Mouse (Mus musculus): ENCODE data around the gene Speg. TPM values are rescaled to one million over a fixed set of nuclear protein-coding genes. Genes with fewer than 3 reads are reported as not detected.
A peak's percentile ranks its signal among the peaks of the same experiment; 100 is the strongest.

Gene Speg
- total RNA-seq (2021), result 100 to 1,000 TPM; 131 to 143 TPM

DNA sequence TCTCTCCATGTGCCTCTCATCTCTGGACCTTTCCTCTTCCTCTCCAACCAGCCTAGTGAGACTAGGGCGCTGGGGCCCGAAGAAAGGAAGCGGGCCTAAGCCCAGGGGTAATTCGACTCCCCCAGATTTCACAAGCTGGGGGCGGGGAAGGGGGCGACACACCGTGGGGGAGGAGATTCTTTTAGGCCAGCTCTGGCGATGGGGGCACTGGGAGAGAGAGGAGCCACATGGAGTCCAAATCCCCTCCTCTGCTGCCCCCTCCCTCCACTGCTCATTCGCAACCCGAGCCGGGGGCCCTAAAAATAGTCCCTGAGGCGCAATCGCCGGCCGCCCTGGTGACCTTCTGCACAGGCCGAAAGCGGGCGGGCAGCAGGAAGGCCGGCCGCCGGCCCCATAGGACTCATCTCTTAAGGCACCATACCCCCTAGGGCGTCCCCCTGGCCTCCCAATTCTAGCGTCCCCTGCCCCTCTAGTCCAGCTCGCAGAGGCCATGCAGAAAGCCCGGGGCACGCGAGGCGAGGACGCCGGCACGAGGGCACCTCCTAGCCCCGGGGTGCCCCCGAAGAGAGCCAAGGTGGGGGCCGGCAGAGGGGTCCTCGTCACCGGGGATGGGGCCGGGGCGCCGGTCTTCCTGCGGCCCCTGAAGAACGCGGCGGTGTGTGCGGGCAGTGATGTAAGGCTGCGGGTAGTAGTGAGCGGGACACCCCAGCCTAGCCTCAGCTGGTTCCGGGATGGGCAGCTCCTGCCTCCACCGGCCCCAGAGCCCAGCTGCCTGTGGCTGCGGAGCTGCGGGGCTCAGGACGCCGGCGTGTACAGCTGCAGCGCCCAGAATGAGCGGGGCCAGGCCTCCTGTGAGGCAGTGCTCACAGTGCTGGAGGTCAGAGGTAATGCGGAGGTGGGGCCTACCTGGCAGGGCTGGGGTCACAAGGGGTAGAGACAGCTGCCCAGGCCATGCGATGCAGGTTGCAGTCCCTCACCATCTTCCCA, at the start of gene Speg:
TSS of gene Speg (plus strand) at position 348 of the 987 bp plus-strand sequence.
- intact Hi-C loops (cut with DNase I), result no loop called here
- DNase-seq, result no peak

DNA sequence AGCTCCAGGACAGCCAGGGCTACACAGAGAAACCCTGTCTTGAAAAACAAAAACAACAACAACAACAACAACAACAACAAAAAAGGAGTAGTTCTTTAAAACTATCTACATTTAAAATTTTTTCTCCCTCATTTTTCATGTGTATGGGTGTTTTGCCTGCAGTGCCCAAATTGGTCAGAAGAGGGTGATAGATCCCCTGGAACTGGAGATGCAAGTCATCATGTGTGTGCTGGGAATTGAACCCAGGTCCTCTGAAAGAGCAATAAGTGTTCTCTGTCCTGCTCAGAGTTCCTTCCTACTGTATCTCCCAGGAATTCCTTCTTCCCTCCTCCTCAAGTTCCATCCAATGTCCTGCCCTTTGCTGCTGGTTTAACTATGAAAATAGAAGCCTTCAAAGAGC, 47.6 kb upstream of the Speg start:
- intact Hi-C loops (cut with DNase I), result no loop called here
- no peak for DNase-seq

DNA sequence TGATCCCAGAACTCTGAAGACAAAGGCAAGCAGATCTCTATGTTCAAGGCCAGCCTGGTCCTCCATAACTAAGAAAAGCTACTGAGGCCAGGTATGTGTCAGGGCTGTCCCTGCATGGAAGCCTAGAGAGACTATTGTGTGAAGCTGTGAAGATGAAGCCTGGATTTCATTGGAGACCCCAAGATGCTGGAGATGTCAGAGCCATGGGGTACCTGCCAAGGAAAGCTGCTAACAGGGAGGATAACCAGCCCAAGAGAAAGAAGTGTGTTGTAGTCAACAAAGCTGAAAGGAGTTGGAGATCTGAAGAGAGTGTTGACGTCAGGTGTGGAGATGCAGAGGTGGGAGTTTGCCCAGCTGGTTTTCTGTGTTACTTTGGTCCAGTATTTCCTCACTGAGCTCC, 43.8 kb upstream of the Speg start:
- intact Hi-C loops (cut with DNase I), result no loop called here
- no peak for DNase-seq

DNA sequence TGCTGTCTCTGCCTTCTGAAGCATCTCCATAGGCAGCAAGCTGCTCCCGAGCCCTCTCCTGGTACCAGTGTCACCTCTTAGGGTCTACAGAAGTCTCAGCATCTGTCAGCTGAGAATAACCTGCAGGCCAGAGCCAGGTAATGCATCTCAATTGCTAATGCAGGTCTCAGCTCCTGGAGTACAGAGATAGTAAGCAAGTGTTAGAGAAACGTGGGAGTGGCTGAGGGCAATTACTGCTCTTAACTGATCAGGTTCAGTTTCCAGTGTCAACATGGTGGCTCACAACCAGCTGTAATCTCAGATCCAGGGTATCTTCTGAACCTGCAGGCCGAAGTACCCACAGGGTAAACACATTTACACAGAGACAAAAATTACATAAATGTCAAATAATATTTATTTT, 38.6 kb upstream of the Speg start:
- intact Hi-C loops (cut with DNase I), result no loop called here
- DNase-seq, result no peak

DNA sequence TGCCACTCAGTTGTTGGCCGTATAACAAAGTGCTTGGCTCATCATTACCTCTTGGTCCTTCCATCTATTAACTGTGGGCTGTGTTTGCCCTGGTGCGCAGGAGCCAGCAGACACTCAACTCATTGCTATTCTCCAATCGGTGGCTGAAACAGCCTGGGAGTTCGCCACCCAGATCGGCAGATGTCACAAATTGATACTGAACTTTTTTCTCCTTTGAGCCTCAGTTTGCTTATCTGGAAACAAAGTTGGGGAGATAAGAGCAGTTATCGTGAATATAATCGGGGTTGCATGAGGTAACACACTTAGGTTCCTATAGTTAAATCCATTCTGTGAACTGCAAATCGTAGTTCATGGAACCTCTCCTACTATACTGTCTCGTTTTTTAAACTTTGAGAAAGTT, 38.0 kb upstream of the Speg start:
- intact Hi-C loops (cut with DNase I), result no loop called here

DNA sequence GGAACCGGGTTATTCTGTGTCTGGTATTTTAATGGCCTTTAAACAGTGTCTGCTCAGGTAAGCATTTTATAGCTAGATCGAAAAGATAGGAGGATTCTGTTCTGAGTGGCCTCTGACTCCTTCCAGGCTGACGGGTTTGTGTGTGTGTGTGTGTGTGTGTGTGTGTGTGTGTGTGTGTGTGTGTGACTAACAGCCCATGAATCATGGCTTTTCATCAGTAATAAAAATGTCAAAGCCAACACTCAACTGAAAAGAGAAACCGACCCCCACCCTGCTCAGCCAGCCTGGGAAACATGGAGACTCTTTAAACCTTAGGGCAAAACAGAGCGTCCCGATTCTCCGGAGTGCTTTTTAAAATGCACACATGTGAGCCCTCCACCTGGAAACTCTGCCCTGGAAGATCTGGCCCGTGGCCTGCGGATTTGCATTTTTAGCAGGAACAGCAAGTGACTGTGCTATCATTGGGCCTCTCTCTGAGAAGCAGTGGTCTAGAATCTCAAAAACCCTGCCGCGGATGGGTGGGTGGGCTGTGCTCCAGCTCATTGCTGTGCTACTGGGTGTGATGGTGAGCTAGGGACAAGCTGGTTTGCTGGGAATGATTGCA, 36.9 kb upstream of the Speg start:
- intact Hi-C loops (cut with DNase I), result no loop called here
- no peak for DNase-seq

More for the DNA sequence above, 38.0 kb upstream of the Speg start:
- DNase-seq, result no peak

DNA sequence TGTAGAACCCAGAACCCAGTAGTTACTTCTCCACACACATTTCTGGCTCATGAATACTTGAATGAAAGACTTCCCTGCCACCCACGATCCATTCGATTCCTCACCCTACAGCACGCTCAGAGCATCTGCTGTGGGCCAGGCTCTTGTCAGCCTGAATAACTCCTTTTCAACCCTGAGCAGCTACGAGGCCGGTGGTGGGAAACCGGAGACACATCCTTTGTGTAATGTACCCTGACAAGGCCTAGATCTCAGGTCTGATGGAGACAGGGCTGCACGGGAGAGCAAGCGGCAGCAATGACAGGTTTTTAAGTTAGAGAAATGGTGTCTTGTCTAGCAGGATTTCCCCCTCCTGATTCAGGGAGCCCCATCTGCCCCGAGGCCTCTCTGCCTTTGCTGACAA, 35.8 kb upstream of the Speg start:
- intact Hi-C loops (cut with DNase I), result no loop called here
- no peak for DNase-seq

DNA sequence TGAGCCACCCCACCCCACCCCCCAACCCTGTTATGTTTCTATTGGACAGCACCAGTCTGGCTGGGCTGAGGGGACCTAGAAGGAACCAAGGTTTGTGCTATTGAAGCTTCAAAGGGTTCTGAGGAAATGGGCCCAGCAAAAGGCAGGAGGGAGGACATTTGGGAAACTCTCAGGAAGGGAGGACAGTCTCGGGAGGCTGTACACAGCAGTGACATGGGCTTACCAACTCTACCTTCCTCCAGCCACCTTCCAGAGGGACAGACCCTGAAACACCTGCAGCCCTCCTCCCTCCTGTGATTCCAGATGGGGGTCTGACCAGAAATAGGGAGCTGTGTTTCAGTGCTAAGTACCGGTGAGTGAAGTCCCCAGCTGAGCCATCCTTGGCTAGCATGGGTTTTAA, 34.6 kb upstream of the Speg start:
- intact Hi-C loops (cut with DNase I), result no loop called here
- DNase-seq, result no peak

DNA sequence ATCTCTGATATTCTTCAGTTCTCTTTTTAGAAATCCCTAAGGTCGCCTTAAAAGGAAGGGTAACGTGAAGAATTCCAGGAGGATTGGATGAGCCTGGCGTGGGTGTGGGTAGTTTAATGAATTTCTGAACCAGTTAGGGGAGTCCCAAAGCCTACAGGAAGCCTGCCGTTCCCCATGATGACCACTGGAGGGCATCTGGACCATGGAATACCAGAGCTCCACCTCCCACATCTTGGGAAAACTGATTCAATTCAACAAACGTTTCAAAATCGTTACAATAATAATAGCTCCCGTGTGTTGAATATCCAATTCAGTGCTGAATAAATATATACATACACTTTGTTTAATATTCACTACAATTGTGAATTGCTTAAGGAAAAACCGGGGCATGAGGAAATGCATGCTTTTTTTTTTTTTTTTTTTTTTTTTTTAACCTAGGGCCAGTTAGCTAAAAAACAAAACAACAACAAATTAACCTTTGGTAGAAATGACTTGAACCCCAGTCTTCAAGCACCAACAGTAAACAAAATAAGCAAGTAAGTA, 32.2 kb upstream of the Speg start:
- intact Hi-C loops (cut with DNase I), result loop anchor here (2.0 kb wide), 1 partner anchor 124 kb away; no protein-coding TSS in a partner anchor
- DNase-seq, result peak; percentile 63

DNA sequence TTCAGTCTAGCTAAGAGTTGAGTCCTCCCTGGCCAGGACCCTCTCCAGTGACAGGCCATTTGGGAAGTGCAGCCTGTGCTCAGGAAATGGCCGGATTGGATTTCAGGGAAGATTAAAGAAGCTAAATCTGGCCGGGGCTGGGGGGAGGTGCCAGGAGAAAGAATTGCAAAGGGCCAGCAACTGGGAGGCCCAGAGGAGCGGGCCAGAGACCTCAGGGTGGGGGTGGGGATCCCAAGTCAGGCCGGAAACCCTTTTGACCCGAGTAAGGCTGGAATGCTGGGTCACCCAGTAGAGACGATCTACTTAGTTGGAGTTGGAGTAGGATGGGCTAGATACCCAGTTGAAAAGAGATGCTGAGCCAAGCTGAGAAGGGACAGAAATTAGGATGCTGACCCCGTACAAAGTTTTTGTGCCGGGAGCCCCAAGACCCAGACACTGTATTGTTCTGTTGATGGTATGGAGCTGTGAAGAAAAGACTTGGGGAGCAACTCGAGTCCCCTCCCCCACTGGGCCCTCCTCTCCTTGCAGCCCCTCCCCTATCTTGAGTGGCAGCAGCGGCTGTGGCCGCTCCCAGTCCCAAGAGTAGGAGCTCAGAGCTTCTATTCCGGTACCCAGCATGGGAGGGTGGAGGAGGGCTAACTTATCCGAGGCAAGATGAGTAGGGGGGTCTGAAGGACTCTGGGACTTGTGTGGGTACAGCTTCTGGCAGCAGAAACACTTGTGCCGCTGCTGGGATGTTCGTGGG, 30.6 kb upstream of the Speg start:
- intact Hi-C loops (cut with DNase I), result no loop called here
- no peak for DNase-seq

DNA sequence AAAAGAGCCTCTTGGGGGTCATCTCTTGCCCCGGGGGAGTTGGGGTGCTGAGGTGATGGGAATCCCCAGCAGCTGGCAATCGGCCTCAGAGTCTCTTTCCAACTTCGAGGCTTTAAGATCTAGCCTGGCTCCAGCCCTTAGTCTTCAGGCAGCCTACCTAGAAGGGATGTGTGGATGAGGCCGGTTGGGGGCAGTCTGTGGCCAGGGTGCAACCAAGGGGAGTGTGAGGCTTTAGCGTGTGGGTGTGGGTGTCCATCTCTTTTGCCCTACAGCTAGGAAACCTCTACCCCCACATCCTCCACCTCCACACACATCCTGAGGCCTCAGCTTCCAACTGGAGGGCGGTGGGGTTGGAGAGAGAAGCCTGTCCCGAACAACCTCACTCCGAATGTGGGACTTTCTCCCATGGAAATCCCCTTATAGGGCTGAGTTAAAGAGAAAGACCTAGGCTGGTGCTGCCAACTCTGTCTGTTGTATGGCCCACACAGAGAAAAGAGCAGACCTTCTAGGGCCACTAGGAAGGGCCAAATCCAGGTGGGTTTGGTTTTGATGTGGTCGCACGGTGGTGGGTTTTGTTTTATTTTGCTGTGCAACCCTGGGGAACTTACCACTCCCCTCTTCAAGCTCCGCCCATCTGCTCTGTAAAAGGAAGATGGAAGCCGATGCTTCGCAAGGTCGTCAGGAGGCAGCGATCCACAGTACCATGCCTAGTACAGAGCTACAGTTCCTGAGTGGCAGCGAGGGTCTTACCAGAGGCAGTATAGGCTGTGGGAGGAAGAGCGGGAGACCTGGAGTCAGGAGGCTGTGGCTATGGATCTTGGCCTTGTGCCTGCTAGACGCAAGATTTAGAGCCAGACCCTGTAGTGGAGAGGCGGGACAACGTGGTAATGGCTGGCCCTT, 29.8 kb upstream of the Speg start:
- intact Hi-C loops (cut with DNase I), result no loop called here
- no peak for DNase-seq

DNA sequence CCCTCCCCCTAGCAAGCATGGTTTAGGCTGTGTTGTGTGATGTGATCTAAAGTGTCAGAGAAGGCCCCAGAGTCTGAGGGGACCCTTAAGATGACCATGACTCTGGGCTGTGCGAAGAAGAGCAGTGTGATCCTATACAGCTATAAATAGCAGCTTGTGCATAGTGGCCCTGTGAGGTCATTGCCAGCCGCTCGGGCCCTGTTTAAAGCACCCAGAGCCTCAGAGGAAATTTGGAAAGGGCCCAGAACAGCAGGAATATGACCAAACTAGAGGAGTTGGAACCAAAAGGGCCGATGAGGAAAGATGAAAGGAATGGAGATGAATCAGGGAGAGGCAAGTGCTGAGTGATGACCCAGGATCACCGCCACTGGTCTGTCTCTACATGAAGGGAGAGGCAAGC, 27.8 kb upstream of the Speg start:
- no peak for DNase-seq
- intact Hi-C loops (cut with DNase I), result no loop called here

DNA sequence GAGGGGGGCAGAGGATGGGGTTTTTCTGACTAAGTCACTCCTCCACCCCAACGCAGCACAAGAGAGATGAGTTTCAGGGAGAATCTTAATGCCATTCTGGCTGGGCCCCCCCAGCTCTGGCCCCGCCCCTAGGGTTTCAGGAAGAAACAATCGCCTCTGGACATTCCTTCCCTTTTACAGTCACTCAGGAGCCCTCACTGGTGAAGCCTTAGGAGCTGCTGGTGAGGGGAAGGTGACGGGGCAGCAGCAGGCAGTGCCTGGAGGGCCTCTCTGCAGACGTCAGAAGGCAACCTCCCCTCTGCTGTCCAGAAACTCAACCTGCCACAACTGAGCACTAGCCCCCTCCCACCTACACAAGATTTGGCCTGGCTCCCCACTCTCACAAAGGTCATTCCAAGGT, 25.8 kb upstream of the Speg start:
- intact Hi-C loops (cut with DNase I), result no loop called here

DNA sequence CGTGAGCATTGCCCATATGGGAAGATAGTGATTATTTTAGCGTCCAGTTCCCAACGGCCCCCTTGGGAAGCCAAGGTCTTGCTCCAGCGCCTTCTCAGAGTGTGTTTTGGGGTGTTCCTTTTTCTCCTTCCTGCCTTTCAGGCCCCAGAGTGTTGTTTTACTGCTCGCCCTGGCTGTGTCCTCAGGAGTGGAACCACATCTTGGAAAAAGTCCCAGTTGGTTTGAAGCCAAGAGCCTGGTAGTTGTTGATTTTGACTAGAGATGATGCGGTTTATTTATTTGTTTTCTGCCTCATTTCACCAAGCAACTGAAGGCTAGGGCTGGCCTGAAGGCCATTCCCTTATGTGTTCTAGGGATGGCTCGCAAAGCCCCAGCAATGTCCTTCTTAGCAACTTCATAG, 17.8 kb upstream of the Speg start:
- intact Hi-C loops (cut with DNase I), result no loop called here

More for the DNA sequence above, 25.8 kb upstream of the Speg start:
- no peak for DNase-seq

DNA sequence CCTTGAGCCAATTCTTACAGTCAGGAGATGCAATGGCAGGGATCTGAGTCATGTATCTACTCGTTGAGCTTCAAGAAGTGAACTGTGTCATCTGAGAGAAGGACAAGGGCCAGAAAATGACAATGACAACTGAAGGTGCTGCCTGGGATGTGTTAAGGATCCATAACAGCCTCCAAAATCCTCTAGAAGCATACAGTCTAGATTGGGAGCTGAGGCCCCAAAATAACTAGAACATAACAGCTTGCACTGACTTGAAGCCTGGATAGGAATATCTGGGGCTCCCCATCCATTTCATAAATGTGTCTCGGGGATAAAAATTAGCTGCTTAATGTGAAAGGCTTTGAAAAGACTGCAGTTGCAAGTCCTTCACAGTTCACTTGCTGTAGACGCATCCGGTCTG, 17.1 kb upstream of the Speg start:
- no peak for DNase-seq
- intact Hi-C loops (cut with DNase I), result no loop called here

More for the DNA sequence above, 17.8 kb upstream of the Speg start:
- DNase-seq, result peak; percentile 62

DNA sequence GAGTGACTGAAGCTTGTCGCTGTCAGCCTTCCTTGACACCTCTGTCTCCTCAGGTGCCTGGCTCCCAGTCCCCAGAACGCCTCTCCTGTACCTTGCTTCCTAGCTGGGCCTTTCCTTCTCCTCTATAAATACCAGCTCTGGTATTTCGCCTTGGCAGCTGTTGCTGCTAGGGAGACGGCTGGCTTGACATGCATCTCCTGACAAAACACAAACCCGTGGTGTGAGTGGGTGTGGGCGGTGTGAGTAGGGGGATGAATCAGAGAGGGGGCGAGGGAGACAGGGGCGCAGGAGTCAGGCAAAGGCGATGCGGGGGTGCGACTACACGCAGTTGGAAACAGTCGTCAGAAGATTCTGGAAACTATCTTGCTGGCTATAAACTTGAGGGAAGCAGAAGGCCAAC, 15.8 kb upstream of the Speg start:
- intact Hi-C loops (cut with DNase I), result no loop called here
- no peak for DNase-seq

DNA sequence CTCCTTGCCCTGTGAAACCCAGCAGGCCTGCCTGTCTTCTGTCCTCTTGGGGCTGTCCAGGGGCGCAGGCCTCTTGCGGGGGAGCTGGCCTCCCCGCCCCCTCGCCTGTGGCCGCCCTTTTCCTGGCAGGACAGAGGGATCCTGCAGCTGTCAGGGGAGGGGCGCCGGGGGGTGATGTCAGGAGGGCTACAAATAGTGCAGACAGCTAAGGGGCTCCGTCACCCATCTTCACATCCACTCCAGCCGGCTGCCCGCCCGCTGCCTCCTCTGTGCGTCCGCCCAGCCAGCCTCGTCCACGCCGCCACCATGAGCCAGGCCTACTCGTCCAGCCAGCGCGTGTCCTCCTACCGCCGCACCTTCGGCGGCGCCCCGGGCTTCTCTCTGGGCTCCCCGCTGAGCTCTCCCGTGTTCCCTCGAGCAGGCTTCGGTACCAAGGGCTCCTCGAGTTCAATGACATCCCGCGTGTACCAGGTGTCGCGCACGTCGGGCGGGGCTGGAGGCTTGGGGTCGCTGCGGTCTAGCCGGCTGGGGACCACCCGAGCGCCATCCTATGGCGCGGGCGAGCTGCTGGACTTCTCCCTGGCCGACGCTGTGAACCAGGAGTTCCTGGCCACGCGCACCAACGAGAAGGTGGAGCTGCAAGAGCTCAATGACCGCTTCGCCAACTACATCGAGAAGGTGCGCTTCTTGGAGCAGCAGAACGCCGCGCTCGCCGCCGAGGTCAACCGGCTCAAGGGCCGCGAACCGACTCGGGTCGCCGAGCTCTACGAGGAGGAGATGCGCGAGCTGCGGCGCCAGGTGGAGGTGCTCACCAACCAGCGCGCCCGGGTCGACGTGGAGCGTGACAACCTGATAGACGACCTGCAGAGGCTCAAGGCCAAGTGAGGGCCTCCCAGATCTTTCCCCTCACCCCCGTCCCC, 14.7 kb upstream of the Speg start, which contains the start of gene Des:
TSS of gene Des (plus strand) at position 218 of the 920 bp plus-strand sequence.
- intact Hi-C loops (cut with DNase I), result no loop called here
- DNase-seq, result no peak

DNA sequence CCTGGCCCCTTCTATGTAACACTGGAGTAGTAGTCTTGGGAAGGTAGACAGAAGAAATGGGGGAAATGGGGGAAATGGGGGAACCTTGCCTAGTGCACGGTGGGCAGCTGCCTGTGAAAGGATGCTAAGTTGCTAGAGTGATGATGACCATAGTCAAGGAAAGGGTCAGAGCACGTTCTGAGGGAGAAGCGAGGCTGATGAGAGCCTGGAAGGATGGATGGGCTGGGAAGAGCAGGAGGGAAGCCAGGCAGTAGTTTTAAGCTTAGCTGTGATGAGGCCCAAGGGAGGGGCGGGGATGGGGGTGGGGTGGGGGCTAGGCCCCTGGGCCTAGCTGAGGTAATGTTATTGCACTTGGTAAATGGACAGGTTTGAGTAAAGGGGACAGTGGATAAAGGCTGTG, 14.0 kb upstream of the Speg start:
- intact Hi-C loops (cut with DNase I), result no loop called here
- DNase-seq, result no peak

DNA sequence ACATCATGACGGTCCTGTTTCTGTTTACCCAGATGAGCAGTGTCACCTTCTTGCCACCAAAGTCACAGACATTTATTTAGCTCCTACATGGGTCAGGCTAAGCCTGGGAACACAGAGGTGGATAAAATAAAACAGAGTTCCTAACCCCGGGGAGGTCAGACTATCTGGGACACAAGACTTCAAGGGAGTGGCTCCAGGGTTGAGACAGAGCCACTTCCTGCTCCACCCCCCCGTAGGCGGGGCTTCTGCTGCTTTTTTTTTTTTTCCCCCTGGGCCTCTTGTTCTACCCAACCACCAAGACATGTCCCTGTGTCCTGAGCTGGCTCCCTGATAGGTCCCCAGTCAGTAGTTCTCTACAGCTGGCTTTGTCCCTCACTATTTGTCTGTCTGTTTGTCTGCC, 13.3 kb upstream of the Speg start:
- intact Hi-C loops (cut with DNase I), result no loop called here
- no peak for DNase-seq
